Mouse (Mus musculus) forebrain, embryonic 11.5 days (tissue): ENCODE measurements around the gene Clec16a. TPM values are rescaled to one million over a fixed set of nuclear protein-coding genes. Genes with fewer than 3 reads are reported as not detected.

Source experiments
- ATAC-seq: fragments of 200-750 bp; cut with Nextera tagmentation; replicated peaks from 2 replicates; pipeline ENCODE4 v1.8.0; 2017; ENCODE audit warnings: moderate TSS enrichment; ENCODE audit not compliant: low FRiP score
- DNase-seq: peaks from one replicate; pipeline ENCODE4 v3.0.0-alpha.2; 2017; ENCODE audit warnings: low spot score
- H3K27ac ChIP-seq: fragments of 300-500 bp; sonication (generic); 2 replicates; pipeline ENCODE4 v1.5.1; 2014; ENCODE audit warnings: low read depth, low read length
- H3K27me3 ChIP-seq: fragments of 300-500 bp; sonication (generic); 2 replicates; pipeline ENCODE4 v1.6.1; 2014; ENCODE audit warnings: mild to moderate bottlenecking, low read length, mixed read lengths; ENCODE audit not compliant: control insufficient read depth, insufficient read depth
- H3K36me3 ChIP-seq: fragments of 300-500 bp; sonication (generic); 2 replicates; pipeline ENCODE4 v1.6.1; 2014; ENCODE audit warnings: mild to moderate bottlenecking, low read length, moderate library complexity, mixed read lengths; ENCODE audit not compliant: control insufficient read depth, insufficient read depth
- H3K4me1 ChIP-seq: fragments of 300-500 bp; sonication (generic); replicated peaks from 2 replicates; pipeline ENCODE4 v1.6.1; 2014; ENCODE audit warnings: low read length, mixed read lengths; ENCODE audit not compliant: control insufficient read depth, insufficient read depth
- H3K4me2 ChIP-seq: fragments of 300-500 bp; sonication (generic); 2 replicates; pipeline ENCODE4 v1.6.1; 2014; ENCODE audit warnings: low read depth, mild to moderate bottlenecking, low read length, moderate library complexity, mixed read lengths; ENCODE audit not compliant: severe bottlenecking
- H3K4me3 ChIP-seq: fragments of 300-500 bp; sonication (generic); 2 replicates; pipeline ENCODE4 v1.5.1; 2014; ENCODE audit warnings: low read depth, low read length
- H3K9ac ChIP-seq: fragments of 300-500 bp; sonication (generic); 2 replicates; pipeline ENCODE4 v1.6.1; 2014; ENCODE audit warnings: low read length
- H3K9me3 ChIP-seq: fragments of 300-500 bp; sonication (generic); 2 replicates; pipeline ENCODE4 v1.6.1; 2016; ENCODE audit warnings: low read length, mixed read lengths; ENCODE audit not compliant: control insufficient read depth
- WGBS: fragments of 180-500 bp; shearing (Covaris S2); extraction: QIAGEN DNeasy Blood & Tissue Kit; methylation state at CpG from one replicate; pipeline ENCODE4 v1.1.7; 2014; 5-methylcytosine and 5-hydroxymethylcytosine counted together
- polyA plus RNA-seq: library from polyadenylated mRNA; unstranded; fragments of >200 nt; fragmentation: Nextera tagmentation; extraction: Ambion mirVana; gene quantifications from 2 replicates; pipeline ENCODE4 v1.2.1, GENCODE M21; 2014

The Clec16a gene
- polyA plus RNA-seq, 1 experiment from 2014 or later: 44.6 TPM

GRCm38 (mm10) chr16:10762569-10763180, 217.5 kb downstream of the Clec16a start:
- Histone ChIP-seq H3K27ac (no peak overlapping the region), H3K36me3 (no peaks in the 10 kb centered on the region), H3K27me3 (no peaks in the 10 kb centered on the region), H3K4me3 (no peak overlapping the region), H3K4me2 (no peak overlapping the region), H3K9ac (no peak overlapping the region), H3K4me1 (no peaks in the 10 kb centered on the region), H3K9me3 (no peaks in the 10 kb centered on the region)
- no peak for ATAC-seq
- DNase-seq: no peak
- 82% methylated on average over 5 of the region's 5 CpGs for WGBS

- Histone ChIP-seq H3K4me1 (no peaks in the 10 kb centered on the region), H3K4me2 (no peak overlapping the region), H3K9ac (no peak overlapping the region), H3K4me3 (no peak overlapping the region), H3K27me3 (no peaks in the 10 kb centered on the region), H3K27ac (no peak overlapping the region), H3K36me3 (no peaks in the 10 kb centered on the region), H3K9me3 (no peaks in the 10 kb centered on the region)
- DNase-seq (no peak), ATAC-seq (no peak)
- 70% methylated on average over 6 of the region's 6 CpGs for WGBS
Measured at GRCm38 (mm10) chr16:10763540-10764264, 218.6 kb downstream of the Clec16a start.

- Histone ChIP-seq H3K4me1 (no peaks in the 10 kb centered on the region), H3K4me2 (no peak overlapping the region), H3K27ac (no peak overlapping the region), H3K9ac (no peak overlapping the region), H3K27me3 (no peaks in the 10 kb centered on the region), H3K4me3 (no peak overlapping the region), H3K36me3 (no peaks in the 10 kb centered on the region), H3K9me3 (no peaks in the 10 kb centered on the region)
- ATAC-seq (no peak), DNase-seq (no peak)
- WGBS: 84% methylated on average over 2 of the region's 2 CpGs
Measured at GRCm38 (mm10) chr16:10764323-10764722, 219.2 kb downstream of the Clec16a start.

- WGBS: 56% methylated on average over 4 of the region's 4 CpGs
- H3K4me3 ChIP-seq: no peak overlapping the region
- H3K9ac ChIP-seq: no peak overlapping the region
- H3K9me3 ChIP-seq: no peaks in the 10 kb centered on the region
- H3K4me1 ChIP-seq: no peaks in the 10 kb centered on the region
- no peaks in the 10 kb centered on the region for H3K36me3 ChIP-seq
- H3K27me3 ChIP-seq: no peaks in the 10 kb centered on the region
- no peak overlapping the region for H3K27ac ChIP-seq
- no peak for ATAC-seq
- H3K4me2 ChIP-seq: no peak overlapping the region
- peak; percentile 65 for DNase-seq
Measured at GRCm38 (mm10) chr16:10767158-10767557, 222.0 kb downstream of the Clec16a start.

- ATAC-seq (no peak), DNase-seq (no peak)
- Histone ChIP-seq H3K9ac (no peak overlapping the region), H3K9me3 (no peaks in the 10 kb centered on the region), H3K27me3 (no peaks in the 10 kb centered on the region), H3K36me3 (no peaks in the 10 kb centered on the region), H3K4me1 (no peaks in the 10 kb centered on the region), H3K27ac (no peak overlapping the region), H3K4me3 (no peak overlapping the region), H3K4me2 (no peak overlapping the region)
- 67% methylated on average over 9 of the region's 9 CpGs for WGBS
Measured at GRCm38 (mm10) chr16:10768821-10769220, 223.7 kb downstream of the Clec16a start.

GRCm38 (mm10) chr16:10769661-10770060, 224.5 kb downstream of the Clec16a start:
- H3K4me3 ChIP-seq: no peak overlapping the region
- no peak overlapping the region for H3K27ac ChIP-seq
- no peak for ATAC-seq
- H3K9ac ChIP-seq: no peak overlapping the region
- no peak for DNase-seq
- H3K36me3 ChIP-seq: no peaks in the 10 kb centered on the region
- no peaks in the 10 kb centered on the region for H3K9me3 ChIP-seq
- no peaks in the 10 kb centered on the region for H3K27me3 ChIP-seq
- H3K4me2 ChIP-seq: no peak overlapping the region
- H3K4me1 ChIP-seq: no peaks in the 10 kb centered on the region
- WGBS: 43% methylated on average over 2 of the region's 2 CpGs

GRCm38 (mm10) chr16:10770531-10771325, 225.6 kb downstream of the Clec16a start:
- no peaks in the 10 kb centered on the region for H3K4me1 ChIP-seq
- no peak for DNase-seq
- WGBS: 61% methylated on average over 4 of the region's 4 CpGs

GRCm38 (mm10) chr16:10771769-10772510, 226.8 kb downstream of the Clec16a start:
- ATAC-seq: no peak
- WGBS: 68% methylated on average over 19 of the region's 19 CpGs
- H3K4me1 ChIP-seq: no peaks in the 10 kb centered on the region

More at GRCm38 (mm10) chr16:10770531-10771325, 225.6 kb downstream of the Clec16a start:
- Histone ChIP-seq H3K36me3 (no peaks in the 10 kb centered on the region), H3K4me2 (no peak overlapping the region), H3K9ac (no peak overlapping the region), H3K27ac (no peak overlapping the region), H3K27me3 (no peaks in the 10 kb centered on the region), H3K9me3 (no peaks in the 10 kb centered on the region), H3K4me3 (no peak overlapping the region)
- no peak for ATAC-seq

More at GRCm38 (mm10) chr16:10771769-10772510, 226.8 kb downstream of the Clec16a start:
- H3K9ac ChIP-seq: no peak overlapping the region
- H3K4me3 ChIP-seq: no peak overlapping the region
- no peaks in the 10 kb centered on the region for H3K9me3 ChIP-seq
- H3K36me3 ChIP-seq: no peaks in the 10 kb centered on the region
- H3K27me3 ChIP-seq: no peaks in the 10 kb centered on the region
- no peak for DNase-seq
- no peak overlapping the region for H3K4me2 ChIP-seq
- H3K27ac ChIP-seq: no peak overlapping the region
